Mouse (Mus musculus) frontal cortex, postnatal 10 days (tissue): ENCODE measurements at regions not wholly inside any gene's neighbourhood (a gene's known extent, or its start where the extent isn't known, plus 50 kb on each side); places are given as distances from the start of the nearest gene placed in this dataset.
A peak's percentile ranks its signal among the peaks of the same experiment; 100 is the strongest.

Source experiments
- DNase-seq, 2 experiments: peaks; one replicate each; pipeline ENCODE4 v3.0.0; 2022; ENCODE audit warnings: low spot score in 2 of 2, mixed read lengths in 1 of 2

GRCm38 (mm10) chr5:118316310-118317017 lies 71.4 kb downstream of the 2410131K14Rik start:
- DNase-seq, result no peak

- no peak for DNase-seq
These were observed 73.0 kb downstream of the 2410131K14Rik start for GRCm38 (mm10) chr5:118318073-118318472.

- DNase-seq, result no peak
These were observed 73.9 kb downstream of the 2410131K14Rik start for GRCm38 (mm10) chr5:118318883-118319282.

GRCm38 (mm10) chr5:118321719-118322455 lies 76.9 kb downstream of the 2410131K14Rik start:
- peak in 1 of 2 experiments; percentile 53 for DNase-seq

- no peak for DNase-seq
These were observed 78.1 kb downstream of the 2410131K14Rik start for GRCm38 (mm10) chr5:118323151-118323550.

- peak; percentile 54 to 59 for DNase-seq
These were observed 82.0 kb downstream of the 2410131K14Rik start for GRCm38 (mm10) chr5:118326837-118327541.

GRCm38 (mm10) chr5:118327961-118328712 lies 83.1 kb downstream of the 2410131K14Rik start:
- no peak for DNase-seq

- no peak for DNase-seq
These were observed 84.1 kb downstream of the 2410131K14Rik start for GRCm38 (mm10) chr5:118329143-118329542.

- peak in 1 of 2 experiments; percentile 65 for DNase-seq
These were observed 86.2 kb downstream of the 2410131K14Rik start for GRCm38 (mm10) chr5:118331286-118331607.

- DNase-seq, result peak in 1 of 2 experiments; percentile 82
These were observed 86.8 kb downstream of the 2410131K14Rik start for GRCm38 (mm10) chr5:118331608-118332394.

- no peak for DNase-seq
These were observed 89.0 kb downstream of the 2410131K14Rik start for GRCm38 (mm10) chr5:118334054-118334453.

- DNase-seq, result no peak
These were observed 93.2 kb downstream of the 2410131K14Rik start for GRCm38 (mm10) chr5:118338186-118338585.

GRCm38 (mm10) chr5:118339676-118340661 lies 94.9 kb downstream of the 2410131K14Rik start:
- DNase-seq, result no peak

- DNase-seq, result no peak
These were observed 98.7 kb downstream of the 2410131K14Rik start for GRCm38 (mm10) chr5:118343444-118344320.

- no peak for DNase-seq
These were observed 100.2 kb downstream of the 2410131K14Rik start for GRCm38 (mm10) chr5:118345226-118345625.

GRCm38 (mm10) chr5:118349057-118349456 lies 104.0 kb downstream of the 2410131K14Rik start:
- no peak for DNase-seq

- DNase-seq, result no peak
These were observed 106.3 kb downstream of the 2410131K14Rik start for GRCm38 (mm10) chr5:118351301-118351700.

- no peak for DNase-seq
These were observed 107.1 kb downstream of the 2410131K14Rik start for GRCm38 (mm10) chr5:118352142-118352541.

GRCm38 (mm10) chr5:118353061-118353460 lies 108.0 kb downstream of the 2410131K14Rik start:
- DNase-seq, result no peak
